Mouse (Mus musculus) limb, embryonic 14.5 days (tissue): Measurements from ENCODE around the gene Herpud1. TPM values are rescaled to one million over a fixed set of nuclear protein-coding genes. Genes with fewer than 3 reads are reported as not detected.

Experiments used
- ATAC-seq: fragments of 200-750 bp; cut with Nextera tagmentation; 2 replicates; pipeline ENCODE4 v1.8.0; 2017; ENCODE audit warnings: low read depth, moderate number of reproducible peaks, moderate TSS enrichment; ENCODE audit not compliant: low FRiP score
- DNase-seq: peaks from one replicate; pipeline ENCODE4 v3.0.0-alpha.2; 2015; ENCODE audit warnings: low spot score
- H3K27ac ChIP-seq: fragments of 300-500 bp; sonication (generic); replicated peaks from 2 replicates; pipeline ENCODE4 v1.5.1; 2014; ENCODE audit warnings: low read depth, mild to moderate bottlenecking, low read length, moderate library complexity, mixed read lengths
- H3K27me3 ChIP-seq: fragments of 300-500 bp; sonication (generic); 2 replicates; pipeline ENCODE4 v1.6.1; 2014; ENCODE audit warnings: low read length, mixed read lengths; ENCODE audit not compliant: control insufficient read depth, insufficient read depth
- H3K36me3 ChIP-seq: fragments of 300-500 bp; sonication (generic); 2 replicates; pipeline ENCODE4 v1.6.1; 2014; ENCODE audit warnings: mild to moderate bottlenecking, low read length, moderate library complexity, mixed read lengths; ENCODE audit not compliant: control insufficient read depth, insufficient read depth
- H3K4me1 ChIP-seq: fragments of 300-500 bp; sonication (generic); 2 replicates; pipeline ENCODE4 v1.6.1; 2014; ENCODE audit warnings: antibody characterized with exemption, low read length, mixed read lengths; ENCODE audit not compliant: control insufficient read depth, insufficient read depth
- H3K4me2 ChIP-seq: fragments of 300-500 bp; sonication (generic); replicated peaks from 2 replicates; pipeline ENCODE4 v1.6.1; 2014; ENCODE audit warnings: low read depth, mild to moderate bottlenecking, low read length, moderate library complexity; ENCODE audit not compliant: severe bottlenecking
- H3K4me3 ChIP-seq: fragments of 300-500 bp; sonication (generic); replicated peaks from 2 replicates; pipeline ENCODE4 v1.5.1; 2014; ENCODE audit warnings: low read length
- H3K9ac ChIP-seq: fragments of 300-500 bp; sonication (generic); 2 replicates; pipeline ENCODE4 v1.6.1; 2014; ENCODE audit warnings: mild to moderate bottlenecking, low read depth, low read length, moderate library complexity; ENCODE audit not compliant: severe bottlenecking
- H3K9me3 ChIP-seq: fragments of 300-500 bp; sonication (generic); 2 replicates; pipeline ENCODE4 v1.6.1; 2016; ENCODE audit warnings: low read length; ENCODE audit not compliant: control insufficient read depth
- POLR2A ChIP-seq: fragments of 200-500 bp; IDR thresholded peaks from 2 replicates; pipeline ENCODE4 v1.8.0; 2012; ENCODE audit warnings: inconsistent platforms, mild to moderate bottlenecking, moderate library complexity, borderline replicate concordance; ENCODE audit not compliant: insufficient read depth, insufficient read length; ENCODE audit errors: extremely low read depth
- WGBS: fragments of 180-500 bp; shearing (Covaris S2); extraction: QIAGEN DNeasy Blood & Tissue Kit; methylation state at CpG from one replicate; pipeline ENCODE4 v1.1.7; 2014; 5-methylcytosine and 5-hydroxymethylcytosine counted together
- polyA plus RNA-seq, 2 experiments: library from polyadenylated mRNA; depleted of rRNA in 1 of 2; stranded (reverse) in 1 of 2; unstranded in 1 of 2; fragments of >200 nt; fragmentation: Nextera tagmentation in 1 of 2; extraction: Ambion mirVana in 1 of 2; gene quantifications; 2 replicates each; pipeline versions ENCODE4 v1.2.1 to v1.2.3; 2012 to 2014

Herpud1 gene
- 72.9 and 86.3 TPM in 2 replicates for polyA plus RNA-seq (2012; rRNA removed)
- 76.8 and 84.1 TPM in 2 replicates for polyA plus RNA-seq (2014; fragmentation: Nextera tagmentation; extraction: Ambion mirVana)

GRCm38 (mm10) chr8:94386214-94387026, at the start of gene Herpud1:
Gene Herpud1, plus strand, starts transcription at chr8:94386438.
- no peaks in the 10 kb centered on the region for H3K27me3 ChIP-seq
- peak within 1 kb of the TSS; percentile 86 for H3K9ac ChIP-seq
- DNase-seq, result peak; percentile 96
- peak within 1 kb of the TSS; percentile 87 for H3K4me3 ChIP-seq
- peak within 1 kb of the TSS; percentile 91 for H3K4me2 ChIP-seq
- ATAC-seq, result peak; percentile 98
- no peaks in the 10 kb centered on the region for H3K9me3 ChIP-seq
- TF ChIP-seq POLR2A, result 0 out of 2 replicates have a peak, but pooled peaks have one; percentile 92
- WGBS, result under 1% methylated on average over 63 of the region's 65 CpGs
- H3K36me3 ChIP-seq, result peaks cover 24% of the 10 kb centered on the region
- peak within 1 kb of the TSS; percentile 70 for H3K27ac ChIP-seq
- H3K4me1 ChIP-seq, result peaks cover 7% of the 10 kb centered on the region; the same call in 1 of the 2 replicates

- H3K36me3 ChIP-seq, result no peaks in the 10 kb centered on the region
- no peak for TF ChIP-seq POLR2A
- no peak overlapping the region for H3K27ac ChIP-seq
- no peaks in the 10 kb centered on the region for H3K4me1 ChIP-seq
- 81% methylated on average over 8 of the region's 8 CpGs for WGBS
- no peak for DNase-seq
- no peak overlapping the region for H3K4me3 ChIP-seq
- ATAC-seq, result no peak
- H3K27me3 ChIP-seq, result no peaks in the 10 kb centered on the region
- H3K4me2 ChIP-seq, result no peak overlapping the region
- no peaks in the 10 kb centered on the region for H3K9me3 ChIP-seq
- no peak overlapping the region for H3K9ac ChIP-seq
These were observed 48.7 kb upstream of the Herpud1 start for GRCm38 (mm10) chr8:94337559-94337958.

GRCm38 (mm10) chr8:94340796-94341195, 45.4 kb upstream of the Herpud1 start:
- Histone ChIP-seq H3K9ac (no peak overlapping the region), H3K27ac (no peak overlapping the region), H3K4me1 (no peaks in the 10 kb centered on the region), H3K27me3 (no peaks in the 10 kb centered on the region), H3K36me3 (no peaks in the 10 kb centered on the region), H3K9me3 (no peaks in the 10 kb centered on the region), H3K4me3 (no peak overlapping the region), H3K4me2 (no peak overlapping the region)
- DNase-seq, result no peak
- no peak for ATAC-seq
- no peak for TF ChIP-seq POLR2A
- whole genome bisulfite sequencing, result 75% methylated on average over 5 of the region's 7 CpGs

- no peak for TF ChIP-seq POLR2A
- Histone ChIP-seq H3K36me3 (no peaks in the 10 kb centered on the region), H3K4me1 (no peaks in the 10 kb centered on the region), H3K4me2 (no peak overlapping the region), H3K9ac (no peak overlapping the region), H3K4me3 (no peak overlapping the region), H3K27ac (no peak overlapping the region), H3K27me3 (no peaks in the 10 kb centered on the region), H3K9me3 (no peaks in the 10 kb centered on the region)
- ATAC-seq, result no peak
- DNase-seq, result no peak
- 83% methylated on average over 10 of the region's 10 CpGs for WGBS
These were observed 43.5 kb upstream of the Herpud1 start for GRCm38 (mm10) chr8:94342691-94343090.

- H3K9ac ChIP-seq, result no peak overlapping the region
- H3K27me3 ChIP-seq, result no peaks in the 10 kb centered on the region
- DNase-seq (peak; percentile 67), ATAC-seq (no peak)
- no peaks in the 10 kb centered on the region for H3K4me1 ChIP-seq
- TF ChIP-seq POLR2A, result no peak
- no peaks in the 10 kb centered on the region for H3K36me3 ChIP-seq
- H3K27ac ChIP-seq, result no peak overlapping the region
- H3K9me3 ChIP-seq, result no peaks in the 10 kb centered on the region
- H3K4me2 ChIP-seq, result no peak overlapping the region
- 15% methylated on average over 6 of the region's 6 CpGs for WGBS
- no peak overlapping the region for H3K4me3 ChIP-seq
These were observed 42.9 kb upstream of the Herpud1 start for GRCm38 (mm10) chr8:94343290-94343689.
